Mouse (Mus musculus) megakaryocyte progenitor cell, adult 5-6 weeks (primary cell): ENCODE measurements around the gene S100a4. TPM values are rescaled to one million over a fixed set of nuclear protein-coding genes. Genes with fewer than 3 reads are reported as not detected.

Experiments
- ATAC-seq: replicated peaks from 2 replicates; pipeline ENCODE4 v1.8.0; 2016; ENCODE audit warnings: mild to moderate bottlenecking, moderate TSS enrichment, inconsistent platforms; ENCODE audit not compliant: poor library complexity
- total RNA-seq, 2 experiments: library from RNA; stranded (forward) in 1 of 2; stranded (reverse) in 1 of 2; fragments of 157-497, 149-512 nt in 1 of 2; fragments of 200-1000 nt in 1 of 2; gene quantifications; 2 replicates each; pipeline versions ENCODE4 v1.2.3 to v1.2.4; 2015 to 2017

S100a4 gene
- total RNA-seq, 2 experiments from 2014 or later = 31.5 to 53.6 TPM

DNA sequence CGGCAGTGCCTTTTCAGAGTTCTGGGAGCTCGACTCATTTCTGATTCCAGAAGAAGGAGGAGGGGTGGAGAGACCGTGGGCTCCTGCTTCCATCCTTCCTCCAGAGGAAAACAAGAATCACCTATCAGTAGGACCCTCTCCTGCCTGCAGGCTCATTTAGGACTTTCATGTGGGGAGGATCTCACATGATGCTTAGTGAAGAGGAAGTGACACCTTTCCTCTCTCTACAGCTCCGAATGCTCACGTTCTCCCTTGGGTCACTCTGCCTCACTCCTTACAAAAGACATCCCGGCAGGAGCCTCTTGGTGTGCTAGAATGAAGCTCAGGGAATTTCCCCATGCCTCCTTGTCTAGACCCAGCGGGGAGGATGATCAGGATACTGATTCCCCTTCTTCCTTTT is 18.0 kb downstream of the S100a4 start:
- 0 out of 2 replicates have a peak, but pooled peaks have one; percentile 31 for ATAC-seq

GRCm38 (mm10) chr3:90623435-90624071 is 20.0 kb downstream of the S100a4 start:
- no peak for ATAC-seq

- ATAC-seq = no peak
Observed at GRCm38 (mm10) chr3:90625496-90625895, 21.9 kb downstream of the S100a4 start.

- ATAC-seq = no peak
Observed at GRCm38 (mm10) chr3:90626266-90627021, 22.9 kb downstream of the S100a4 start.

GRCm38 (mm10) chr3:90627366-90627765 is 23.8 kb downstream of the S100a4 start:
- ATAC-seq = peak; percentile 47

- peak; percentile 61 for ATAC-seq
Observed at GRCm38 (mm10) chr3:90627807-90628206, 24.2 kb downstream of the S100a4 start.

- no peak for ATAC-seq
Observed at GRCm38 (mm10) chr3:90629298-90629697, 25.7 kb downstream of the S100a4 start.

DNA sequence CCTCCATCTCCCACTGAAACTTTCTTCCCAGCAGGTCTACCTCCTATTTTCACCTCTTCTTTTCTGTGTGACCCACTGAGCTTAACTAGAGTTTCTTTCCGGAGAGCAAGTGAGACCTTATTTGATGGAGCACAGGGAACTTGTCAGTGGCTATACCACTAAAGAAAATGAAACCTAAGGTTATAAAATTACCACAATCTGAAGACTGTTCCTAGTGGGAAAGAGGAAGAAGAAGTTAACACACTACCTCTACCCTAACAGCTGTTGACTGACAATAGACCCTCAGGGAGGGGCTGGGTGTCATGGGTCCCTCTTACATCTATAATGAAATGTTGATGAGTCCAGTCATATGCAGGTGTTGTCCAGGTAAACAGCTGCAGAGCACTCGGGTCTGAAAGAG is 28.4 kb downstream of the S100a4 start:
- peak; percentile 54 for ATAC-seq

DNA sequence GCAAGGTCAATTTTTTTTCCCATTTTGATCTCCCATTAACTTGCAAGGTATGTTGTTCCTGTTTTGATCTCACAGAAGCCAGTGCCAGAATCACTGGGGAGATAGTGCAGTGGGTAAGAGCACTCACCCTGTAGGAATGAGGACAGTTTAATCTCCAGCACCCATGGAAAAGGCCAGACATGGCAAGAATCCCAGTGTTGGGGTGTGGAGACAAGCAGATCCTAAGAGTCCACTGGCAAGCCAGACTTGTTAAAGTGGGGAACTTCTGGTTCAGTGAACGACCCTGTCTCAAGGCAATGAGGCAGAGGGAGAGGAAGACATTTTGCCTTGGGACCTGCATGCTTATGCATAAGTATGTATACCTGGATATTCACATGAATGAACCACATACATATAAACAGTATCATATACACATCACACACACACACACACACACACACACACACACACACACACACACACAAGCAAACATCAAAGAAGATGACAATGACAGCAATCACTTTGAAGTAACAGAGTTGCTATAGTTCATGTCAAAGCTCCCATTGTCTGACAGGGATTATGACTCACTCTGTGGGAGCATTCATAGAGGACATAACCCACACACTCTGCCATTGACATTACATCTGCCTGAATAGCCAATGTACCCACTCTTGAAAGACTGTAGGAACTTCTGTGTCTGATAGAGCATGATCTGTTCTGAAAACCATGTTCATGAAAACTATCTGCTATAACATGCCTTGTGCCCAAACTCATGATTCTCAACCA is 35.1 kb downstream of the S100a4 start:
- ATAC-seq = no peak

GRCm38 (mm10) chr3:90639511-90640154 is 36.1 kb downstream of the S100a4 start:
- peak; percentile 85 for ATAC-seq

GRCm38 (mm10) chr3:90640981-90641380 is 37.4 kb downstream of the S100a4 start:
- ATAC-seq = no peak

- ATAC-seq = peak; percentile 79
Observed at GRCm38 (mm10) chr3:90644220-90644619, 40.6 kb downstream of the S100a4 start.

DNA sequence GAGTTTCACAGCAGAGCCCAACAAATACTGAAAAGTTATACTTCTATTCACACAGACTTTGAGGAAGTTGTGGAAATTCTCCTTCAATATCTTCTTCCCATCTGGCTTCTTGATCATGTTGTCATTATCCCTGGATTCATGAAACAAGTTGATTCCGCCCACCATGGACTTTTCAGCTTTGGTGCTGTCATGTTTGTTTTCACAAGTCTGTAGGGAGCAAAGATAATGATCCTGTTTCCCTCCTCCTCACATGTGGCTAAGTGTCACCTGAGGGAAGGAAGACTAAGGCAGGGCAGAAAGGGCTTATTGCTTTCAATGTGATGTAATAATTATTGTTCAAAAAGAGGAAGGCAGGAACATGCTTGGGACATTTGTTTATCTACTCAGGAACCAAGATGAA is 43.7 kb downstream of the S100a4 start:
- 0 out of 2 replicates have a peak, but pooled peaks have one; percentile 48 for ATAC-seq

DNA sequence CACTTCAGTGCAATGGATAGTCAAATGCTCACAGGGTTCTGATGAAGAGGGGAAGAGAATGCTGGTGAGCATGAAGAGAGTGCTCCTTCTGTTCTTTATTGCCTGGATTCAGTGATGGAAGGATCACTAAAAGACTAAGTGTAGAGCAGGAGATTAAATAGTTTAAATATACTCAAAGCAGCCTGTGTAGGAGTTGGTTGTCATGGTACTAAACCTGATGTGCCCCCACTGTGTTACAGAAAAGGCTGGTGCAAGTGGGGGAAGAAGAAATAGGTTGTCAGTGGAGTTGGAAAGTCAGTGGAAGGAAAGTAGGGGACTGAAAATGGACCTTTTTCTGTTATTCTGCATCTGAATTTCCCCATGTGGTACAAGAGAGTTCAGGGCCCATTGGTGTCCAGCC is 45.4 kb downstream of the S100a4 start:
- no peak for ATAC-seq

DNA sequence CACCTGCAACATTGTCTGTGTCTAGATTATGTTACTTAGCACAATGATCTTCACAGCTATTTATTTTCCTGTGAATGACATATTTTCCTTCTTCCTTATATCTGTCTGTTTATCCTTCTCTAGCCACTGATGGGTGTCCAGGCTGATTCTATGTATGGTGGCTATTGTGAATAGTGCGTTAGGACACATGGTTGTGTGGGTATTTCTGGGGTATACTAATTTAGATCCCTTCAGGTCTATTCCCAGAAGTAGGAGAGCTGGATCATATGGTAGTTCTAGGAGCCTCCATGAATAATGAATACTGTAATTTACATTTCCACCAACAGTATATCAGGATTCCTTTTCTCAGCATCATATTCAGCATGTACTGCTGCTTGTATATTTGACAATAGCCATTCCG is 46.3 kb downstream of the S100a4 start:
- ATAC-seq = no peak

- peak; percentile 71 for ATAC-seq
Observed at GRCm38 (mm10) chr3:90652878-90653508, 49.4 kb downstream of the S100a4 start.

GRCm38 (mm10) chr3:90653717-90654116 is 50.1 kb downstream of the S100a4 start, which contains the start of gene S100a7a:
Gene S100a7a (plus strand): TSS chr3:90654017.
- ATAC-seq = no peak
